Mouse (Mus musculus) testis, postnatal 10 days (tissue): ENCODE data around the gene Kif4.

Source experiments
- DNase-seq: peaks from one replicate; pipeline ENCODE4 v3.0.0; 2021; ENCODE audit warnings: low spot score

Kif4 gene

GRCm38 (mm10) chrX:100730266-100730665, 104.7 kb downstream of the Kif4 start:
- no peak for DNase-seq

- no peak for DNase-seq
These were observed 108.8 kb downstream of the Kif4 start for GRCm38 (mm10) chrX:100734359-100734758.

- DNase-seq = peak; percentile 73
These were observed 113.4 kb downstream of the Kif4 start for GRCm38 (mm10) chrX:100738918-100739317.

GRCm38 (mm10) chrX:100739443-100739842, 113.9 kb downstream of the Kif4 start:
- DNase-seq = no peak

- DNase-seq = no peak
These were observed 115.2 kb downstream of the Kif4 start for GRCm38 (mm10) chrX:100740785-100741184.

- peak; percentile 78 for DNase-seq
These were observed 116.4 kb downstream of the Kif4 start for GRCm38 (mm10) chrX:100741940-100742339.

- no peak for DNase-seq
These were observed 140.3 kb downstream of the Kif4 start for GRCm38 (mm10) chrX:100765855-100766254.

- no peak for DNase-seq
These were observed 141.8 kb downstream of the Kif4 start, which contains the start of gene Dlg3 for GRCm38 (mm10) chrX:100767181-100767884. Gene Dlg3, plus strand, starts transcription at chrX:100767722.

DNA sequence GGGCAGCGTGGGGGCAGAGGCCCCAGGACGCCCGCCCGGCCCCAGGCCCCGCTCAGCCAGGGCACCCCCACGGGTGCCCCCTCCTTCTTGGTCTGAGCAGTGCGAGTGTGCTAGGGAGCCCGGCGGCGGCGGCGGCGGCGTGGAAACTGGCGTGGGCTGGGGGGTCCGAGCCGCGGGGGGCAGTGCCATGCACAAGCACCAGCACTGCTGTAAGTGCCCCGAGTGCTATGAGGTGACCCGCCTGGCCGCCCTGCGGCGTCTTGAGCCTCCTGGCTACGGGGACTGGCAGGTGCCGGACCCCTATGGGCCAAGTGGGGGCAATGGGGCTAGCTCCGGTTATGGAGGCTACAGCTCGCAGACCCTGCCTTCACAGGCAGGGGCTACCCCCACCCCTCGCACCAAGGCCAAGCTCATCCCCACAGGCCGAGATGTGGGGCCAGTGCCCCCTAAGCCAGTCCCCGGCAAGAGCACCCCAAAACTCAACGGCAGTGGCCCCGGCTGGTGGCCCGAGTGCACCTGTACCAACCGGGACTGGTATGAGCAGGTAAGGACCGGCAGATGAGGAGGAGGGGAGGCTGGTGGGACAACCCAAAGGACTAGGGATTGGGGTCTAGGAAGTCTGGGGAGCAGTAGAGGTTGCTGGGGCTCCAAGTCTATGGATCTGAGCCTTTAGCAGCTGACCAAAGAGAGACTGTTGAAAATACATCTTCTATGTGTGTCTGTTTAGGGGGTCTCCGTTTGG, 142.5 kb downstream of the Kif4 start:
- no peak for DNase-seq

- DNase-seq = no peak
These were observed 143.7 kb downstream of the Kif4 start for GRCm38 (mm10) chrX:100769281-100769680.

- peak; percentile 73 for DNase-seq
These were observed 148.8 kb downstream of the Kif4 start for GRCm38 (mm10) chrX:100774341-100774811.

DNA sequence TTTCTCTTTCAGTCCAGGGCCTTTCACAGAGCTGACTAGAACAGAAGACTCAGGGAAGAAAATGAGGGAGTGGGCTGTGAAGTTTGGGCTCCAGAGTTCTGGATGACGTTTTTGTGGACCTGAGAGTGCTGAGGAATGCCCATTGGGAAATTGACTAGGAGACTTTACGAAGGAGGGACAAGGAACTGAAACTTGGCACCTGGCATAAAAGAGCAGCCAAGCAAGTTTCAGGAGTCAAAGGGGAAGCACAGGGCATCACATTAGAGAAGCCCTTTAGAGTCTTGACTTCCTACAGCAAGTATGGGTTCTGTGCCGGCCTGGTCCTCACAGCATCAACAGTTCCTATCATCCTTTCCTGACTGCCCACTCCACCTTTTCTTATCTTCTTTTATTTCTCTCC, 149.9 kb downstream of the Kif4 start:
- DNase-seq = no peak

DNA sequence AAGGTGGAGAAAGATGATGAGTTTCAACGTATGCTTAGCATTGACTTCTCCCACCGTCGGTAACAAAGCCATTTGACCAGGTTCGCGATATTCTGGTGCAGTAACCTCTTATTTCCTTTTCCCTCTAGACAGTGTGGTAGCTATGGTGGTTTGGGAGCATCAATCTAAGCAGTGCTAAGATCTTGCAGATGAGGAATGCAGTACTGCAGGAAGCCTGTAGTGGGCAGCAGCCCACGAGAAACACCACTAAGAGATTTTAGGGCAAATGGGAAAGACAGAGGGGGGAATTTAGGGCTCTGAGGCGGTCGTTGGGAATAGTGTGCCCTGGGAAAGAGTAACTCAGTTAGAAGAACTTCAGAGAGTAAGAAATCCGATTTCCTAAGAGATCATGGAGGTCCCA, 151.0 kb downstream of the Kif4 start:
- peak; percentile 58 for DNase-seq
